Mouse (Mus musculus): Measurements from ENCODE around the gene Hist1h4i. TPM values are rescaled to one million over a fixed set of nuclear protein-coding genes. Genes with fewer than 3 reads are reported as not detected.

Hist1h4i gene
- polyA plus RNA-seq, 1 experiment: 31.8 TPM

DNA sequence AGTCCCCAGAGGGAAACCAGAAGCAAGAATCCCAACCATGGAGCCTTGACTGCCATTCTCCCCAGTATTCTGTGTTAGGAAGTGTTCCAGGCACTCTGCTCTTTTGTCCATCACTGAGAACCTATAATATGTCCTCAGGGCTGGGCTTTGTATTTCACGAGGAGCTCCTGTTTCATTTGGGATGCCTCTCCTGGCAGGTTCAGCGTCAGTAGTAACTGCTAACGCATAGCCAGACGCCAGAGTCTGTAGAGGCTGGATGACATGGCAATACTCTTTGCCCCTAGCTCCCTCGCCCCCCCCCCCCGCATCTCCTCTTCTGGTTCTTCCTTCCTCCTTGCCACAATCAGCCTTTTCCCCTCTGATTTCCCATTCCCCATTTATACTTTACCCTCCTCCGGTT, 31.5 kb downstream of the Hist1h4i start, which contains the start of gene Prss16:
Gene Prss16 (minus strand): TSS at position 101 of the 400 bp plus-strand sequence.
- Histone ChIP-seq H3K36me3 (ENCODE audit: control insufficient read depth, insufficient read depth) (no peaks in the 10 kb centered on the region), H3K79me2 (ENCODE audit: control insufficient read depth, insufficient read depth) (no peaks in the 10 kb centered on the region), H3K79me3 (ENCODE audit: low read depth) (no peaks in the 10 kb centered on the region), H3K27me3 (ENCODE audit: control insufficient read depth, insufficient read depth, insufficient read length) (peaks cover 16% of the 10 kb centered on the region), H3ac (ENCODE audit: control insufficient read depth, insufficient read length, low read depth) (no peak within 1 kb of the TSS), H3K4me3 (ENCODE audit: insufficient read depth, poor library complexity, severe bottlenecking) (no peak within 1 kb of the TSS)
- TF ChIP-seq FOSL1 (IDR thresholded peaks at IDR 0.05; ENCODE audit: insufficient read depth, low read length, poor library complexity, severe bottlenecking): no peak

DNA sequence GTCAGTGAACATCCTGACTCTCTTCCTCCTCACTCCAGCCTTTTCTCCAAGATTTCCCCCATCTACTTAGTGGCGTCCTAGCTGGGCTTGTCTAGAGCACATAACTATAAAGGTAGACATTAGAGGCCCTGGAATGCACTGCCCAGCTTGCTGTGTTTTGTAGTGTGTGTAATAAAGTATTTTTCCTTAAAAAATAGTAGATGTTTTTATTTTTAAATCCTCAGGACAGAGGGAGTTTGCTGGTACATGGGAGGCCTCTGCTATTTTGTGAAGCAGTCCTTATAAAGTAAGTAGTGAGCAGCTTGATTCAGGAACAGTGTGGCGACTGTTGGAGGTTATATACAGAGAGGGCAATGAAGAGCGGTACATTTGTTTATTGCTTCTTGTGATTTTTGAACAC, 32.5 kb downstream of the Hist1h4i start:
- H3K36me3 ChIP-seq (ENCODE audit: control insufficient read depth, insufficient read depth): no peaks in the 10 kb centered on the region
- H3K79me3 ChIP-seq (ENCODE audit: low read depth): no peaks in the 10 kb centered on the region
- no peak overlapping the region for H3ac ChIP-seq (ENCODE audit: control insufficient read depth, insufficient read length, low read depth)
- no peak overlapping the region for H3K4me3 ChIP-seq (ENCODE audit: insufficient read depth, poor library complexity, severe bottlenecking)
- TF ChIP-seq USF1 (IDR thresholded peaks at IDR 0.05; ENCODE audit: low read depth): no peak
- no peak for TF ChIP-seq MAX (IDR thresholded peaks at IDR 0.05)
- no peak for TF ChIP-seq CEBPB (IDR thresholded peaks at IDR 0.05; ENCODE audit: low read depth)
- no peak for TF ChIP-seq MYOD1 (IDR thresholded peaks at IDR 0.05; ENCODE audit: control insufficient read depth, insufficient read length, low read depth)
- no peak for TF ChIP-seq MYOG (IDR thresholded peaks at IDR 0.05; ENCODE audit: control insufficient read depth, extremely low read depth, insufficient read length)
- no peak for TF ChIP-seq CTCF (IDR thresholded peaks at IDR 0.05; ENCODE audit: control insufficient read depth, insufficient read depth, insufficient read length)
- TF ChIP-seq FOSL1 (IDR thresholded peaks at IDR 0.05; ENCODE audit: insufficient read depth, low read length, poor library complexity, severe bottlenecking): no peak
- peaks cover 16% of the 10 kb centered on the region for H3K27me3 ChIP-seq (ENCODE audit: control insufficient read depth, insufficient read depth, insufficient read length)
- H3K79me2 ChIP-seq (ENCODE audit: control insufficient read depth, insufficient read depth): no peaks in the 10 kb centered on the region

DNA sequence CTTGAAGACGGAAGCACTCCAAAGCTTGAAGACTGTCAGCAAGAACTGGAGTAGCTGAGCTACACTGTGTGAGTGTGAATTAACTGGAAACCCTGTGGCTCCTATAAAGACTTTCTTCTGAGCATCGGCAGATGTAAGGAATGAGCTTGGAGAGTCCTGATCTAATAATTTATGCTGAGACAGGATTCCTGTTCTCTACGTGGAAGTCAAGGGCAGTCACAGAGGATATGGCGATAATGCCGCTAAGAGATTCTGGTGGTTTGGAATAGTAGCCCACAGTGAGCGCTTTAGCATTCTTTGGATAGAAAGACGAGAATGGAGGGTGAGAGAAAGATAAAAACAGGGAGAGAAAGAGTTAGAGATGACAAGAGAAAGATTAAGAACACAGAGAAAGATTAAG, 33.3 kb downstream of the Hist1h4i start:
- TF ChIP-seq USF1 (IDR thresholded peaks at IDR 0.05; ENCODE audit: low read depth) (no peak), MAX (IDR thresholded peaks at IDR 0.05) (no peak), CTCF (IDR thresholded peaks at IDR 0.05; ENCODE audit: control insufficient read depth, insufficient read depth, insufficient read length) (no peak), MYOD1 (IDR thresholded peaks at IDR 0.05; ENCODE audit: control insufficient read depth, insufficient read length, low read depth) (no peak), MYOG (IDR thresholded peaks at IDR 0.05; ENCODE audit: control insufficient read depth, extremely low read depth, insufficient read length) (no peak), CEBPB (IDR thresholded peaks at IDR 0.05; ENCODE audit: low read depth) (no peak), FOSL1 (IDR thresholded peaks at IDR 0.05; ENCODE audit: insufficient read depth, low read length, poor library complexity, severe bottlenecking) (no peak)
- Histone ChIP-seq H3K4me3 (ENCODE audit: insufficient read depth, poor library complexity, severe bottlenecking) (no peak overlapping the region), H3K36me3 (ENCODE audit: control insufficient read depth, insufficient read depth) (no peaks in the 10 kb centered on the region), H3ac (ENCODE audit: control insufficient read depth, insufficient read length, low read depth) (no peak overlapping the region), H3K27me3 (ENCODE audit: control insufficient read depth, insufficient read depth, insufficient read length) (peaks cover 16% of the 10 kb centered on the region), H3K79me2 (ENCODE audit: control insufficient read depth, insufficient read depth) (no peaks in the 10 kb centered on the region), H3K79me3 (ENCODE audit: low read depth) (no peaks in the 10 kb centered on the region)

DNA sequence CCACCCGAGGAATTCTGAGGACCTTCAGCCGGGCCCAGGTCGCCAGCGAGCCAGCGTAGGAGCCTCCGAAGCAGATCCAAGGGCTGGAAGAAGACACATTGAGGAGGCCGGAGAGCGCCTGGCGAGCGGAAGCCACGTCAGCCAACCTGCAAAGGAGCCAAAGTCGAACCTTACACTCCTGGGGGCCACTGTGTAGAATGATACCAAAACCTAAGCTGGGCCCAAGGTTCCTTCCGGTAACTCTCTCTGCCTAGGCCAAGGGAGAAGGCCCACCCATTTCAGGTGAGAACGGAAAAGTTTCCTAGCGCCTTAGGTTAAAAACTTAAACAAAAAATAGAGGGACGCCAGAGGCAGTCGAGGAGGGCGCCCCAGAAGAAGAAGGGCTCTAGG, 34.0 kb downstream of the Hist1h4i start:
- Histone ChIP-seq H3K27me3 (ENCODE audit: control insufficient read depth, insufficient read depth, insufficient read length) (peaks cover 16% of the 10 kb centered on the region), H3ac (ENCODE audit: control insufficient read depth, insufficient read length, low read depth) (no peak overlapping the region), H3K79me2 (ENCODE audit: control insufficient read depth, insufficient read depth) (no peaks in the 10 kb centered on the region), H3K4me3 (ENCODE audit: insufficient read depth, poor library complexity, severe bottlenecking) (no peak overlapping the region), H3K79me3 (ENCODE audit: low read depth) (no peaks in the 10 kb centered on the region), H3K36me3 (ENCODE audit: control insufficient read depth, insufficient read depth) (no peaks in the 10 kb centered on the region)
- no peak for TF ChIP-seq USF1 (IDR thresholded peaks at IDR 0.05; ENCODE audit: low read depth)
- no peak for TF ChIP-seq MAX (IDR thresholded peaks at IDR 0.05)
- TF ChIP-seq CEBPB (IDR thresholded peaks at IDR 0.05; ENCODE audit: low read depth): no peak
- no peak for TF ChIP-seq FOSL1 (IDR thresholded peaks at IDR 0.05; ENCODE audit: insufficient read depth, low read length, poor library complexity, severe bottlenecking)
- no peak for TF ChIP-seq MYOG (IDR thresholded peaks at IDR 0.05; ENCODE audit: control insufficient read depth, extremely low read depth, insufficient read length)
- no peak for TF ChIP-seq CTCF (IDR thresholded peaks at IDR 0.05; ENCODE audit: control insufficient read depth, insufficient read depth, insufficient read length)
- no peak for TF ChIP-seq MYOD1 (IDR thresholded peaks at IDR 0.05; ENCODE audit: control insufficient read depth, insufficient read length, low read depth)

DNA sequence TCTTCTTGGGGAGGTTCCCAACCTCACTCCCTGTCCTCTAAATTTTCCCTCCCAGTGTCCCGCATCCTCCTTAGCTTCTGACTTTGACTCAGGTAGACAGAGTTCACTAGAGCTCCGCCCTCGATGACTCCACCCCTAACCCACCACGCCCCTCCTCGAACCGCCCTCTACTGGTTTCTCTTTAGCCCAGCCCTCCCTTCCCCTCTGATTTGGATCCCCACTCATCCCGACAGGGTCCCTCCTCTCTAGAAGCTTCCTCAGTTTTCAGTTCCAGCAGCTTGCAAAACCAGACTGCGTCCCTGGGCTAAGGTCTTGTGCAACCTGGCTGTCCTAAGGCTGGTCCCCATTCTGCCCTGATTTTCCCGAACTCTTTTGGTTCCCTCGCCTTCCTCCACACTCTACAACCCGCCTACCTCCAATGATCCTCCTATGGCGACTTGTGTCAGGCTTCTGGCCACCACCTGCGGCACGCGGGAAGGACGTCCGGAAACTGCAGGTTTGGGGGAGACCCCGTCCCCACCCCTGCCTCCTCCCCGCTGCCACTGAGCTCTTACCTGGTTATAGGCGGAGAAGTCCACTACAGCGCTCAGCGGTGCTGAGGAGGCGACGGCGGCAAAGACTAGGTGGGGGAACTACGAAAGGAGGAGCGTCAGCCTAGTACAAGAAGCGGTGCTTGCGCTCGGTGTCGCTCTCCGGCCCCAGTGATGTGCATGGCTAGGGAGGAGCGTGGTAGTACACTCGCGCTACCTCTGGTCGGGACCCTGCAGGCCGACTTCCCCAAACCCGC, 34.6 kb downstream of the Hist1h4i start:
- Histone ChIP-seq H3K27me3 (ENCODE audit: control insufficient read depth, insufficient read depth, insufficient read length) (peaks cover 16% of the 10 kb centered on the region), H3K4me3 (ENCODE audit: insufficient read depth, poor library complexity, severe bottlenecking) (peak overlapping the region; percentile 34), H3ac (ENCODE audit: control insufficient read depth, insufficient read length, low read depth) (peak overlapping the region; percentile 46), H3K79me3 (ENCODE audit: low read depth) (no peaks in the 10 kb centered on the region), H3K36me3 (ENCODE audit: control insufficient read depth, insufficient read depth) (no peaks in the 10 kb centered on the region), H3K79me2 (ENCODE audit: control insufficient read depth, insufficient read depth) (no peaks in the 10 kb centered on the region)
- TF ChIP-seq MAX (IDR thresholded peaks at IDR 0.05) (no peak), FOSL1 (IDR thresholded peaks at IDR 0.05; ENCODE audit: insufficient read depth, low read length, poor library complexity, severe bottlenecking) (no peak), CTCF (IDR thresholded peaks at IDR 0.05; ENCODE audit: control insufficient read depth, insufficient read depth, insufficient read length) (no peak), USF1 (IDR thresholded peaks at IDR 0.05; ENCODE audit: low read depth) (no peak), MYOG (IDR thresholded peaks at IDR 0.05; ENCODE audit: control insufficient read depth, extremely low read depth, insufficient read length) (no peak), MYOD1 (IDR thresholded peaks at IDR 0.05; ENCODE audit: control insufficient read depth, insufficient read length, low read depth) (no peak), CEBPB (IDR thresholded peaks at IDR 0.05; ENCODE audit: low read depth) (no peak)

Data from C2C12 (cell line).